Mouse (Mus musculus): ENCODE data around the gene Apol8.

DNA sequence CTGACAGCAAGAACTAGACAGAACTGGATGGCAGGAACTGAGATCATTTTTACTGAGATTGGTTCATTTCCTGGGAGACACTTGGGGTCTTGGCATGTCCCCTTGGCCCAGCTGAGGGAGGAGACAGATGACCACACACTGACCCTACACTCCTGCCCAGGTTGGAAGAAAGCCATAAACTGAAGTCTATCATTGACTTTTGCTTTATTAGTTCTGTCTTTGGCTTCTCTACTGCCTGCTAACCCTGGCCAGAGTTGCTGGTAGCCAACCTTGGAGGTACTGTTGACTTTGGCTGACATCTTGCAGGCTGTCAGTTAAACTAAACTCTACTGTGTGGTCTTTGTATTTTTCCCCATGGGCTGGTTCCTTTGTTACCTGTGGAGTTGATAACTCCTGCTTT is 11.7 kb downstream of the Apol8 start:
- TF ChIP-seq CTCF (IDR thresholded peaks at IDR 0.05; ENCODE audit: extremely low read depth, insufficient read depth, insufficient read length, insufficient replicate concordance) = no peak
- TF ChIP-seq POLR2A (IDR thresholded peaks at IDR 0.05; ENCODE audit: low read depth, low read length) = no peak
